Mouse (Mus musculus) urinary bladder, adult 18-20 months (tissue): ENCODE results near the gene Fam184a.

Experiments used
- DNase-seq, 2 experiments: peaks; one replicate each; pipeline ENCODE4 v3.0.0; 2022; ENCODE audit warnings: low spot score in 2 of 2, mixed read lengths in 2 of 2

Gene Fam184a

GRCm38 (mm10) chr10:53597121-53597881 is 153.6 kb downstream of the Fam184a start:
- peak in 1 of 2 experiments; percentile 68 for DNase-seq

GRCm38 (mm10) chr10:53596677-53597120 is 154.2 kb downstream of the Fam184a start, which contains the start of gene Asf1a:
Asf1a (plus strand) TSS chr10:53596757.
- peak; percentile 87 to 98 for DNase-seq

DNA sequence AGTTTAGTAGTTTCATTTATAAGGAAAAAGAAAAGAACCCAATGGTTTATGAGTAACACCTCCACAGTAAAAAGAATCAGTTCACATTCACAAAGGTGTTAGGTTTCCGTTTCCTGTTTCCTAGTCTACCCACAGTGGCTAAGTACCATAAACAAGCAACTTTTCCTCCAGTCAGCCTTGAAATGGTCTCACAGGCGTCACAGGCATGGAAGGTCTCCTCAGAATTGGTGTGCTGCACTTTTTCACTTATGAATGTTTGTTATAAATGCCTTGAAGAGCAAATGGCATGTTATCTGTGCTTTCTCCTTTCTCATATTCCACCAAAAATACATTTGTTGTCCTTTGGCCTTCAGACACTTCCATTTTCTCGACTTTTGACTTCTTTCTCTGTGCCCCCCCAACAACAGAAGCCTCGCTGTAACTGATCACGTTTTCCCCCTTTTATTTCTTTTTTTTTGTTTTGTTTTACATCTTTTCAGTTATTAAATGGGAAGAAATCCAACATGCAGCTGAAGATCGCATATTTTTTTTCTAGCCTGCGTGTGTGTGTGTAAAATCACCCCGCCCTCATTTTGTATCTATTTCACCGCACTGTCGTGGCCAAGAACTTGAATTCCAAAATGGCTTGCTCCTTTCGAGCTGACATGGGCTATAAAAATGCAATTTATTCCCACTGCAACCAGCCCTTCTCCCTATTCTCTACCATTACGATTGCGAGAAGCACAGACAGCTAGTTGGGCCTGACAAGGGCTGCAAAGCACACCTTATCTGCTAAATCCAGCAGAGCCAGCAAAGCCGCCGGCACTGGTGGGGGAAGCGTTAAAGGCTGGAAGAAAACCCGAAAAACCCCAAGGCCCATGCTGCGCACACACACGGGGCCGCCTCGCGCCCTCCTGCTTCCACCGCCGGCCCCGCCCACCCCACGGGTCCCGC is 154.9 kb downstream of the Fam184a start:
- DNase-seq: peak in 1 of 2 experiments; percentile 62

GRCm38 (mm10) chr10:53585777-53586176 is 165.1 kb downstream of the Fam184a start:
- DNase-seq: no peak
